Mouse (Mus musculus) spleen, embryonic (tissue): Measurements from ENCODE around the gene Klhl11.

ENCODE experiments used
- CTCF ChIA-PET: fragments of 350-600 bp; sonication (Branson Sonifier 250); formaldehyde crosslinking; loops from one replicate; lab custom pipeline; 2022; lab: Charles Lee

The Klhl11 gene

GRCm38 (mm10) chr11:100472197-100472934 lies at the start of gene Klhl11:
TSS of gene Klhl11 (minus strand) at chr11:100472741.
- CTCF ChIA-PET: no interaction called here

DNA sequence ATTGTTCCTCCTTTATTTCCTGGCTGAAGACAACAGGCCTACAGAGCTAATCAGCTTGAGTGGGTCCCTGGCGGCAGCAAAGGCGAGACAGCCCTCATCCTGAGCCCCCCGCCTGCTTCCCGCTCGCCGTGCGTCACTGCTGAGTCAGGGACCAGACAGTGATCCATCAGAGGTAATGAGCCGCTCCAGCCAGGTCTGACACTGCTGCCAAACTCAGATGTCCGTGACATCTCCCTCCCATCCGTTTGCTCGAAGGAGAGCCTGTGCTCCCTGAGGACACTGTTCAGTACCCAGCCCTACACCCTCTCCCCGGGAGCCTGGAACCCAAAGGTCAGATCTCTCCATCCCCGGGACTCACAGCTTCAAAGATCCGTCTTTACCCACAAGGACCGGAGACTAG lies 48.3 kb upstream of the Klhl11 start:
- CTCF ChIA-PET: no interaction called here

DNA sequence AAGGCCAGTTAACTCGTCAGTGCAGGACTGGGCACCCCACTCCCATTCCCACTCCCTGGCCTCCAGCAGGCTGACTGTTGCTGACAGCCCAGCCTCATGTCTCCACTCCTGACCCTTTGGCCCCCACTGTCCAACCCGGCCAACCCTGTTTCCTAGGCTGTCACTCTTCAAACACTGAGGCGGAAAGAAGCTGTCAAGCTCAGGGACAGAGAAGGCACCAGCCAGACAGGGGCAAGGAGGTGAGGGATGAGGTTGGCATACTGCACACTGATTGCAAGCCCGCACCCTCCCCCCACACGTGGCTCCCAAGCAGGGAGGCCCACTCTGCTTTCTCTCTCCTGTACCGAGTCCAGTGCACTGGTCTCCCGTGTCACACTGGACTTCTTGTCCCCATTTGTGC lies 46.6 kb upstream of the Klhl11 start:
- CTCF ChIA-PET: no interaction called here

DNA sequence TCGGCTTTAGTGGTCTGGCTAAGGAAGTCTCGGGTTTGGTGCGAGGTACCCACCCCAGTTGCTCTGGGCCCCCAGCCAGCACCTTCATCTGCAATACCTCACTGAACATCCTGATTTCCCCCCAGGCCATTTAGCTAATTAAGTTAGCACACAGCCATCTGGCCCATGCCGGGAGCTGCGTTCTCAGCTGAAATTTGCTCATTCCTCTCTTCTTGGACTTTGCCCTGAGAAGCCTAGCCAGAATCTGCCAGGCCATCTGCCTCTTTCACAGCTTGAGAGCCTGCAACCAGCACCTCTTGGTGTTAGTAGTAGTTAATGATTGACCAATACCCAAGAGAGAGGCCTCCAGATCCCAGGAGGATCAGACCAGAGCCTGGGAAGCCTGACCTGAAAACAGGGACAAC lies 45.6 kb upstream of the Klhl11 start:
- CTCF ChIA-PET: interaction anchor here (0.6 to 0.8 kb wide), 2 partner anchors 40 to 190 kb away, joined by 3 to 5 read pairs; no protein-coding TSS in a partner anchor

- CTCF ChIA-PET: no interaction called here
These were observed 43.8 kb upstream of the Klhl11 start for GRCm38 (mm10) chr11:100516291-100516690.

DNA sequence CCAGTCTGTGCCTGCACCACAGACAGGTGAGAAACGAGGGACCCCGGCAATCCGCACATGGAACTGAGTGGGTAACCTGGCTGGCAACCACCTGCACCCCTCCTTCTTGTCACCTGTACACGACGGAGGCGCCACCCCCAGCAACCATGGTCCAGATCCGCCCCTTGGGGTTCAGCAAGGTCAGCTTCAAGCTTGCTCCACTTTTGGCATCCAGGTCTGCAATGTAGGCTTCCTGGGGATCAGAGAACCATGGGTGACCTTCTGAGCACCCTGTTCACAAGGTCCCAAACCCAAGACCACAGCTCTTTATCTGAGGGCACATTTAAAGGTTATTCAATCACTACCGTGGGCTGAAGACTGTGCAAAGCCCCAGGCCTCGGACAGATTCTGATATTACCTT lies 43.2 kb upstream of the Klhl11 start:
- CTCF ChIA-PET: no interaction called here

- CTCF ChIA-PET: no interaction called here
These were observed 42.5 kb upstream of the Klhl11 start for GRCm38 (mm10) chr11:100515061-100515460.

DNA sequence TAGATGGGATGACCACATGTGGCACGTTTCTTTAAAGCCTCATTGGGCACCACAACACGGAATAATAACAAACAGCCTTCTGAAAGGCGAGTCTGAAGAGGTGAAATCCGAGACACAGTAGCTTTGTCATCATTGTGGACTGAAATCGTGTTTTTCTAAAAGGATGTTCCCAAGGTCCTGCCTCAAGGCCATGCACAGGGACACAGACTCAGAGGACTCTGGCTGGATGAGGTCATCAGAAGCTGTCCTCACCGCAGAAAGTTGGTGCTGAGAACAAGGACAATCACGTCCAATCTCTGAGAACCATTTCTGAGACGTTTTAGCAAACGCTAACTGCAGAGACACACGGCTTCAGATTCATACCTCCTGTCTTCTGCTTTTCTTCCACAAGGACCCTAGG lies 41.2 kb upstream of the Klhl11 start:
- CTCF ChIA-PET: no interaction called here

DNA sequence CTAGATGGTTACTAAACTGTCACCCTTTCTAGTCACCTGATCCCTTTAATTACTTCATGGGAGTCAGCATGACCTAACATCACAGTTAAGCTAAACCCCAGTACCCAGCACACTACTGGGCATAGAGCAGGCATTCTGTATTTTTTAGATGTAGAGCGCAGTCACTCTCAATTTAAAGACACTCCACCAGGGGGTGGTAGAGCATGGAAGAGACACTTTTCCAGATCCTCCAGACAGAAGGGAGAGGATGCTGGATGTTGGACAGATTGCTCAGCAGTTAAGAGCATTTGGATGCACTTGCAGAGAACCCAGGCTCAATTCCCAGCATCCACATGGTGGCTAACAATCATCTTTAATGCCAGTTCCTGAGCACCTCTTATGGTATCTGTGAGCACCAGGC lies 39.8 kb upstream of the Klhl11 start:
- CTCF ChIA-PET: no interaction called here

DNA sequence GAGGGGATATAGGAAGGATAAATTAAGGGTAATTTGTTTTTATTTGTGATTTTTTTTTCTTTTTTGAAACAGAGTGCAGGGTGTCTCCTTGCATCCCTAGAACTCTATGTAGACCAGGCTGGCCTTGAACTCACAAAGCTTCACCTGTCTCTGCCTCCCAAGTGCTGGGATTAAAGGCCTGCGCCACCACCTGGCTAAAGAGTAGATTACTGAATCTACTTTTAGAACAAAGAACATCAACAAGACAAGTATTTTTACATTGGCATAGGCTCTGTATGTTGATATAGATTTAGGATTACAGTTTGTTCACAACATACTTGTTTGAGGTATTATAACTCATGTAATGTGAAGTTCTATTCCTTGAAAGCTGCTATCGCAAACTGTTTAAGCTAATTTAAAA lies 38.0 kb upstream of the Klhl11 start:
- CTCF ChIA-PET: interaction anchor here (0.6 to 0.8 kb wide), 2 partner anchors 54 to 1166 kb away, joined by 3 to 19 read pairs; no protein-coding TSS in a partner anchor

GRCm38 (mm10) chr11:100505997-100506396 lies 33.5 kb upstream of the Klhl11 start:
- CTCF ChIA-PET: no interaction called here

DNA sequence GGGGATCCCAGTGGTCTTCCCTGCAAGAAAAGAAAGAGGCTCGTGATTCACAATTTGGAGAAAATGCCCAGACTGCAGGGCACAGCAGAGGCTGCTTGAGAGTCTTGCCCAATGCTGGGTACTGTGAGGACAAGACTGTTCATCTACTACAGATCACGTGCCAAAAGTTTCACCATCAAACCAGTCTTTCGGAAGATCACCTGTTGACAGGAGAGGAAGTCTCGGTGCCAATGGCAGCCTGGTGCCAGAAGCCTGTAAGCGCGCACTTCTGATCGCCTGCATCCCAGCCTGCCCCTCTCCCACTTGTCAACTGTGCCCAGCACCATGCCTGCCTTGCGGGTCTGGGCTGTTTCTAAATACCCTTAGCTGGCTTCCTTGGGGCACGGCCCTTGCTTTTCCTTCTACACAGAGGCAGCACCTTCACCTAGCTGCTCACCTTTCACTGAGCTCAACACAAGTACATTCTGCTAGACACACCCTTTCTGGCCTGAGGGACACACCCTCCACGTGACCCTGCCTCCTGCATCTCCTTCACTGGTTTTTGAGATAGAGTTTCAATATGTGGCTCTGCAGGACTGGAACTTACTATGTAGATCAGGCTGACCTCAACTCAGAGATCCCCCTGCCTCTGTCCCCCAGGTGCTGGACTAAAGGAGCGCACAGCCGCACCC lies 32.6 kb upstream of the Klhl11 start:
- CTCF ChIA-PET: no interaction called here

DNA sequence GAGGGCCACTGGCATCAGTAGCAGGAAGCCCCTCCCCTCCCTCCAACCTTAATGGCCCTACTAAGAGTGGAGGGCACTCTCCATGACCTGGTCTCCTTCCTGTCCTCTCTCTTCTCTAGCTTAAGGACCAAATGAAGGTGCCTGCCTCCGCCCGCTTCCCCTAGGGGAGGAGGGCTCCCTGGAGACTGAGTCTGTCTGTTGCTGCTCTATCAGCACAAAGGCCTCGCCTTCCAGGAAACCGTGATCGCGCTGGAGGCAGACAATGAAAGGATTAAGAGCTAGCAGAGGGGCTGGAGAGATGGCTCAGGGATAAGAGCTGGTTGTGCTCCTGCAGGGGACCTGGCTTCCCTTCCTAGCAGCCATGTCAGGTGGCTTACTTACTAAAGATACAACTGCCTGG lies 28.8 kb upstream of the Klhl11 start:
- CTCF ChIA-PET: interaction anchor here (0.6 to 1.0 kb wide), 2 partner anchors 58 to 1335 kb away, joined by 3 read pairs; no protein-coding TSS in a partner anchor

GRCm38 (mm10) chr11:100500651-100501050 lies 28.1 kb upstream of the Klhl11 start:
- CTCF ChIA-PET: interaction anchor here (0.6 kb wide), 1 partner anchor 1335 kb away, joined by 3 read pairs; no protein-coding TSS in a partner anchor

GRCm38 (mm10) chr11:100500241-100500640 lies 27.7 kb upstream of the Klhl11 start:
- CTCF ChIA-PET: no interaction called here

GRCm38 (mm10) chr11:100493771-100494170 lies 21.2 kb upstream of the Klhl11 start:
- CTCF ChIA-PET: no interaction called here

DNA sequence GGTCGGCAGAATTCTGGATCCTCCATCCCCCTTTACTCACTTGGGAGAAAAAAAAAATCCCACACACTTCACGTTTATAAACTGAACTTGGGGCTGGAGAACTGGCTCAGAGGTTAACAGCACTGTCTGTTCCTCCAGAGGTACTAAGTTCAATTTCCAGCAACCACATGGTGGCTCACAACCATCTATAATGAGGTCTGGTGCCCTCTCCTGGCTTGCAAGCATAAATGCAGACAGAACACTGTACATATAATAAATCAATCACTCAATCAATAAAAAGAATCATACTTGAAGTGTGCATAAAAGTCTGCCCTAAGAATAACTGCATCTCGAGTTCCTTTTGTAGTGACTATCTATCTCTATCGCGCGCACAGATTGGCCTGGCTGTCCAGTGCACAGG lies 18.4 kb upstream of the Klhl11 start:
- CTCF ChIA-PET: interaction anchor here (1.1 kb wide), 1 partner anchor 65 kb away, joined by 3 read pairs; no protein-coding TSS in a partner anchor

DNA sequence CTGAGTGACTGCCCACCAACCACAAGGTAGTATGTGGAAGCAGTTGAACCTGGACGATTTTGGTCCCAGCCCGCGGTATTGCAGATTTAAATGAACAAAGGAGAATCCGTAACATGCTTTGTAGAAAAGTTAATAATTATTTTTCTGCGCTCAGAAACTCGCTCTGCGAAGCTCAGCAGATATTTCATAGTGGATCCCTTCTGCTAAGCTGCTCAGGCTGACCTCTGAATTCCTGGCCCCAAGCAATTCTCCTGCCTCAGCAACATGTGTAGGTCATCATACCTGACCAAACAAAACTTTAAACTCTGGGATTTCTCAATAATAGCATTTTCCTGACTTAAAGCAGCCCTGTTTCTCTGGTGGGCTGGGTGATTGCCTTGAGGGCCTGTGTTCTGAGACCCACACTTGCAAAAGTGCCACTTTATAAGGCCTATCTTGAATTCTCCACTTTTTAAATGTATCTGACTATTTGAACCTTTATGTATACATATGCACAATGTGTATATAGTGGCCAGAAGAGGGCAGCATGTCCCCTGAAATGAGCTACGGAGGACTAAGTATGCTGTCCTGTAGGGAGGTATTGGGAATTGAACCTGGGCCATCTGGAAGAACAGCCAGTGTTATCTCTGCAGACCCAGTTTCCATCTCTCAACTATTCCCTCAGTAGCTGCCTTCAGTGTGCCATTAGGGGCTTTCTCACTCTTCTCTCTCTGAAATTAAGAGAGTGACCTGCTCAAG lies 13.4 kb upstream of the Klhl11 start:
- CTCF ChIA-PET: interaction anchor here (0.7 kb wide), 1 partner anchor 71 kb away, joined by 3 read pairs; no protein-coding TSS in a partner anchor

DNA sequence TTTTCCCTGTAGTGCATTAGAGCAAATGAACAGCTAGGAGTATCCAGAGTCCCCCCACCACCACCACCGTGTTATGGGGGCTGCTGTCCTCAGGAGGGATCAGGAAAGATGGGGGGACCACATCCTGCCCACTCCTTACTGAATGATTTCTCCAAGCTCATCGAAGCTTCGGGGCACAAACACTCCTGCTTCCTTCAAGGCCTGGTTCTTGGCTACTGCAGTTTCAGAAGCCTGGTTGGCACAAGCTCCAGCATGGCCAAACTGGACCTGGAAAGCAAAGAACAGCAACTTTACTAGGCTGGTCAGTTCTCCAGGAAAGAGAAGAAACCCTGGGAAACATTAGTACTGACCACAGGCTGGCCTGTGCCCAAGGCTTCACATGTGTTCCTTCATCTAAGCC lies 11.9 kb upstream of the Klhl11 start:
- CTCF ChIA-PET: no interaction called here

GRCm38 (mm10) chr11:100479152-100479551 lies 6.6 kb upstream of the Klhl11 start:
- CTCF ChIA-PET: no interaction called here

DNA sequence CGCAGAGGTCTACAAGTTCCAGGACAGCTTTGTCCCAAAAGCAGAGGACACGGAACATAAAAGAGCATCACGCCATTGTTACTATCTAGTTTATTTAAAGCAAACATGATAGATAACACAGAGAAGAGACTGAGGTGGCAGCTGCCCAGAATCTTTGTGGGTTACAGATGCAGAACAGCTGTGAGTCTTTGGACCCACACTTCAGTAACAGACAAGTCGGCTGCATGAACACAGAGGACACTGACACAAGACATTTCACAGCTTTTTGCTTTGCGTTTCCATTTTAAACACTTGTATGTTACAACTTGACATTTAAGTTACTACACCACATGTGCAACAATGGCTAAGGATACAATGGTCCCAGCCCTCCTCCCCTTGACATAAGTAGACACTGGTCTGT lies 3.7 kb upstream of the Klhl11 start:
- CTCF ChIA-PET: no interaction called here

GRCm38 (mm10) chr11:100472935-100473295 lies 374 bp upstream of the Klhl11 start:
- CTCF ChIA-PET: no interaction called here
